Mouse (Mus musculus): ENCODE data around the gene Fto. TPM values are rescaled to one million over a fixed set of nuclear protein-coding genes. Genes with fewer than 3 reads are reported as not detected.

Fto gene
- polyA plus RNA-seq, 1 experiment from 2014 or later, result 90.1 TPM

GRCm38 (mm10) chr8:91605901-91606300, 292.6 kb downstream of the Fto start:
- H3K4me2 ChIP-seq, result no peak overlapping the region
- H3K27me3 ChIP-seq, result peaks cover 10% of the 10 kb centered on the region
- H3K4me1 ChIP-seq, result peaks cover 2% of the 10 kb centered on the region
- WGBS, result 90% methylated on average over 8 of the region's 8 CpGs
- no peaks in the 10 kb centered on the region for H3K9me3 ChIP-seq (replicated peaks)
- H3K27ac ChIP-seq, result no peak overlapping the region
- no peak for ATAC-seq
- H3K9ac ChIP-seq, result no peak overlapping the region
- no peak overlapping the region for H3K4me3 ChIP-seq
- H3K36me3 ChIP-seq (ENCODE audit: poor library complexity, severe bottlenecking), result no peaks in the 10 kb centered on the region

- H3K4me2 ChIP-seq, result no peak overlapping the region
- no peak overlapping the region for H3K4me3 ChIP-seq
- no peaks in the 10 kb centered on the region for H3K36me3 ChIP-seq (ENCODE audit: poor library complexity, severe bottlenecking)
- no peaks in the 10 kb centered on the region for H3K9me3 ChIP-seq (replicated peaks)
- WGBS, result 84% methylated on average over 5 of the region's 5 CpGs
- ATAC-seq, result no peak
- H3K27me3 ChIP-seq, result peaks cover 12% of the 10 kb centered on the region
- H3K4me1 ChIP-seq, result peaks cover 13% of the 10 kb centered on the region
- H3K9ac ChIP-seq, result no peak overlapping the region
- no peak overlapping the region for H3K27ac ChIP-seq
Measured at GRCm38 (mm10) chr8:91607091-91607490, 293.8 kb downstream of the Fto start.

GRCm38 (mm10) chr8:91611191-91611590, 297.9 kb downstream of the Fto start:
- no peak overlapping the region for H3K27ac ChIP-seq
- peaks cover 35% of the 10 kb centered on the region for H3K27me3 ChIP-seq
- ATAC-seq, result no peak
- H3K4me1 ChIP-seq, result peaks cover 38% of the 10 kb centered on the region
- no peaks in the 10 kb centered on the region for H3K9me3 ChIP-seq (replicated peaks)
- 73% methylated on average over 7 of the region's 7 CpGs for WGBS
- H3K36me3 ChIP-seq (ENCODE audit: poor library complexity, severe bottlenecking), result no peaks in the 10 kb centered on the region
- H3K4me3 ChIP-seq, result no peak overlapping the region
- no peak overlapping the region for H3K9ac ChIP-seq
- peak overlapping the region; percentile 43; the same call in 1 of the 2 replicates for H3K4me2 ChIP-seq

GRCm38 (mm10) chr8:91611723-91612362, 298.5 kb downstream of the Fto start:
- Histone ChIP-seq H3K9me3 (replicated peaks) (no peaks in the 10 kb centered on the region), H3K4me2 (peak overlapping the region; percentile 43), H3K27ac (no peak overlapping the region), H3K4me1 (peaks cover 45% of the 10 kb centered on the region), H3K36me3 (ENCODE audit: poor library complexity, severe bottlenecking) (no peaks in the 10 kb centered on the region), H3K27me3 (peaks cover 40% of the 10 kb centered on the region), H3K4me3 (0 out of 2 replicates have a peak overlapping the region, but pooled peaks have one; percentile 1), H3K9ac (no peak overlapping the region)
- peak; percentile 60; the same call in 1 of the 2 replicates for ATAC-seq
- 25% methylated on average over 14 of the region's 14 CpGs for WGBS

GRCm38 (mm10) chr8:91612387-91613130, 299.2 kb downstream of the Fto start:
- ATAC-seq, result peak; percentile 65; the same call in 1 of the 2 replicates
- no peak overlapping the region for H3K4me3 ChIP-seq
- peaks cover 52% of the 10 kb centered on the region for H3K4me1 ChIP-seq
- H3K36me3 ChIP-seq (ENCODE audit: poor library complexity, severe bottlenecking), result no peaks in the 10 kb centered on the region
- H3K9ac ChIP-seq, result 0 out of 2 replicates have a peak overlapping the region, but pooled peaks have one; percentile 18
- H3K9me3 ChIP-seq (replicated peaks), result no peaks in the 10 kb centered on the region
- 21% methylated on average over 18 of the region's 18 CpGs for WGBS
- H3K27me3 ChIP-seq, result peaks cover 40% of the 10 kb centered on the region
- H3K4me2 ChIP-seq, result peak overlapping the region; percentile 43
- H3K27ac ChIP-seq, result no peak overlapping the region

GRCm38 (mm10) chr8:91613603-91614002, 300.3 kb downstream of the Fto start:
- no peaks in the 10 kb centered on the region for H3K9me3 ChIP-seq (replicated peaks)
- no peak overlapping the region for H3K4me3 ChIP-seq
- no peak overlapping the region for H3K4me2 ChIP-seq
- no peaks in the 10 kb centered on the region for H3K36me3 ChIP-seq (ENCODE audit: poor library complexity, severe bottlenecking)
- no peak overlapping the region for H3K27ac ChIP-seq
- no peak overlapping the region for H3K9ac ChIP-seq
- H3K27me3 ChIP-seq, result peaks cover 36% of the 10 kb centered on the region
- no peak for ATAC-seq
- H3K4me1 ChIP-seq, result peaks cover 63% of the 10 kb centered on the region
- WGBS, result 25% methylated on average over 9 of the region's 9 CpGs

GRCm38 (mm10) chr8:91615196-91615595, 301.9 kb downstream of the Fto start:
- Histone ChIP-seq H3K4me1 (peaks cover 66% of the 10 kb centered on the region), H3K36me3 (ENCODE audit: poor library complexity, severe bottlenecking) (no peaks in the 10 kb centered on the region), H3K4me3 (no peak overlapping the region), H3K27me3 (peaks cover 41% of the 10 kb centered on the region), H3K9me3 (replicated peaks) (no peaks in the 10 kb centered on the region), H3K4me2 (no peak overlapping the region), H3K9ac (no peak overlapping the region), H3K27ac (no peak overlapping the region)
- 90% methylated on average over 8 of the region's 8 CpGs for WGBS
- ATAC-seq, result no peak

GRCm38 (mm10) chr8:91615781-91616683, 302.7 kb downstream of the Fto start:
- no peaks in the 10 kb centered on the region for H3K9me3 ChIP-seq (replicated peaks)
- no peak overlapping the region for H3K27ac ChIP-seq

GRCm38 (mm10) chr8:91617772-91618171, 304.4 kb downstream of the Fto start:
- H3K4me3 ChIP-seq, result no peak overlapping the region
- H3K27ac ChIP-seq, result 0 out of 2 replicates have a peak overlapping the region, but pooled peaks have one; percentile 28
- peaks cover 51% of the 10 kb centered on the region for H3K4me1 ChIP-seq
- H3K27me3 ChIP-seq, result peaks cover 56% of the 10 kb centered on the region
- H3K4me2 ChIP-seq, result peak overlapping the region; percentile 17
- ATAC-seq, result peak; percentile 71
- WGBS, result 33% methylated on average over 5 of the region's 5 CpGs
- no peaks in the 10 kb centered on the region for H3K36me3 ChIP-seq (ENCODE audit: poor library complexity, severe bottlenecking)
- no peak overlapping the region for H3K9ac ChIP-seq
- H3K9me3 ChIP-seq (replicated peaks), result no peaks in the 10 kb centered on the region

More at GRCm38 (mm10) chr8:91615781-91616683, 302.7 kb downstream of the Fto start:
- ATAC-seq, result no peak
- no peak overlapping the region for H3K9ac ChIP-seq
- peaks cover 63% of the 10 kb centered on the region for H3K4me1 ChIP-seq
- no peak overlapping the region for H3K4me2 ChIP-seq
- no peak overlapping the region for H3K4me3 ChIP-seq
- peaks cover 45% of the 10 kb centered on the region for H3K27me3 ChIP-seq
- H3K36me3 ChIP-seq (ENCODE audit: poor library complexity, severe bottlenecking), result no peaks in the 10 kb centered on the region
- 85% methylated on average over 11 of the region's 11 CpGs for WGBS

- H3K27ac ChIP-seq, result no peak overlapping the region
- WGBS, result 40% methylated on average over 12 of the region's 12 CpGs
- peaks cover 74% of the 10 kb centered on the region for H3K27me3 ChIP-seq
- 0 out of 2 replicates have a peak, but pooled peaks have one; percentile 20 for ATAC-seq
- H3K9me3 ChIP-seq (replicated peaks), result no peaks in the 10 kb centered on the region
- H3K9ac ChIP-seq, result no peak overlapping the region
- no peak overlapping the region for H3K4me2 ChIP-seq
- no peaks in the 10 kb centered on the region for H3K36me3 ChIP-seq (ENCODE audit: poor library complexity, severe bottlenecking)
- H3K4me3 ChIP-seq, result no peak overlapping the region
- H3K4me1 ChIP-seq, result peaks cover 35% of the 10 kb centered on the region
Measured at GRCm38 (mm10) chr8:91622757-91623156, 309.4 kb downstream of the Fto start.

GRCm38 (mm10) chr8:91625686-91626558, 312.6 kb downstream of the Fto start:
- no peak for ATAC-seq
- H3K27ac ChIP-seq, result no peak overlapping the region
- no peak overlapping the region for H3K4me2 ChIP-seq
- no peak overlapping the region for H3K9ac ChIP-seq
- H3K36me3 ChIP-seq (ENCODE audit: poor library complexity, severe bottlenecking), result no peaks in the 10 kb centered on the region
- peaks cover 42% of the 10 kb centered on the region for H3K4me1 ChIP-seq
- no peak overlapping the region for H3K4me3 ChIP-seq
- no peaks in the 10 kb centered on the region for H3K9me3 ChIP-seq (replicated peaks)
- 41% methylated on average over 18 of the region's 18 CpGs for WGBS
- H3K27me3 ChIP-seq, result peaks cover 85% of the 10 kb centered on the region
